Mouse (Mus musculus) kidney, adult 11 months (tissue): ENCODE data around the gene Ccm2.
A peak's percentile ranks its signal among the peaks of the same experiment; 100 is the strongest.

Experiments
- DNase-seq: peaks from one replicate; pipeline ENCODE4 v3.0.0; 2022

The Ccm2 gene

GRCm38 (mm10) chr11:6530746-6531145 is 15.9 kb upstream of the Ccm2 start:
- DNase-seq, result no peak

DNA sequence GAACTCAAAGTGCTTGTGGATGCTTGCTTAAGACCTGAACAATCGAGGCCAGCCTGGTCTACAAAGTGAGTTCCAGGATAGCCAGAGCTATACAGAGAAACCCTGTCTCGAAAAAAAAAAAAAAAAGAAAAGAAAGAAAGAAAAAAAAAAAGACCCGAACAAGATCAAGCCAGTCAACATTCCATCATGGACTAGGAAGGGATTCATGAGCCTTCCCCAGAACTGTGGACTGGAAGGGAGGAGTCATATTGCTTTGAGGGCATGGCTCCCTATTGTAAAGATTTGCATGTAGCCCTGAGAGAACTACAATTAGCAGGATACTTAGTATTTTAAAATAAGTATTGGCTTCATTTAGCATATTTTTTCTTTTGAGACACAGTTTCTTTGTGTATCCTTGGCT is 2.0 kb upstream of the Ccm2 start:
- DNase-seq, result no peak

DNA sequence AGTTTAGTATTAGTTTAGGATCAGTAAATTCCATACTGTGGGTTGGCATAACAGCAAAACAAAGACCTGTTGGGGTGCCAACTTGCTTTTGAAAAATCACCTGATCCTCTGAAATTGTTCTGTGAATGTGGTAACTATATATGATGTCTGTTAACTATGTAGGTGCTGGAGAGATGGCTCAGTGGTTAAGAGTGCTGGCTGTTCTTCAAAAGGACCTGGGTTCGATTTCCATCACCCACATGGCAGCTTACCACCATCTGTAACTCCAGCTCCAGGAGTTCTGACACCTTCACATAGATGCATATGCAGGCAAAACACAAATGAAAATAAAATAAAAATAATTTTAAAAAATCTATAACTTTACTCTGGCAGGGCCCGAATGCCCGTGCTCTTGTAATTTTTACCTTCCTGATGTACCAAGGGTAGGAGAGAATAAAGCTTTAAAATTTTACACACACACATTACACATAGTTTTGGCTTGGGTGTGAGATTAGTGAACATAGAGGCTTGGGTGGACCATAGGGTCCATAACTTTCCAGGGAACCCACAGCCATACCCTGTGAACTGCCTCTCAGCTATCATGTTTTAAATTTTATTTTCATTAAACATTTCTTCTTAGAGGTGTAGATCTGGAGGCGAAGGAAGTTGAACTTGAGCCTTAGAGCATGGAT is 1.4 kb upstream of the Ccm2 start:
- no peak for DNase-seq

- DNase-seq, result no peak
Measured at GRCm38 (mm10) chr11:6545857-6546192, 862 bp upstream of the Ccm2 start.

DNA sequence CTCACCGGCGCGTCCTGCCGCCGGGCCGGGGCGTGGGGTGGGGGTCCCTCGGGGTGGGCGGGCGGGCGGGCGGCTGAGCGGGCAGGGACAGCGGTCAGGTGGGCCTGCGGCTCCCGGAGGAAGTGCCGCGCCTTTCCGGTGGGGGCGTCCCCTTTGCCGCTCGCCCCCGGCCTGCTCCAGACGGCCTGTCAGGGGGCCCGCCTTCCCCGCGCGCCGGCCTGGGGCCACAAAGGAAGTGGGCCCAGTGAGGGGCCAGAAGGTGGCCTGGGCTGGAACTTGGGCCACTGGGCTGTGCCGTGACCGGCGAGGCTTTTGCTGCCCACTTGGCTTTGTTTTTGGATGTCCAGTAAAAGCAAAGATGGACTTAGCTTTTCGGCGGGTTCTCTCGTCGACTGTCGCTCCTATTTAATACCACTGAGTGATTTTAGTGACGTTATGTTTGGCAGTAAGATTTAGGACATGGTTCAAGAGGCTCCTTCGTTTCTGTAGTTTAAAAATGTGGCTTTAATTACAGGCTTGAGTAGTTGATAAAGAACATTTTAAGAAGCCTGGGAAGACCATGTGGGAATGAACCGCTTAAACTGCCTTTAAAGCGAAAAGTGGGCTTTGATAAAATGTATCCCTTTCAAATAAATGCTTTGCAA is 472 bp downstream of the Ccm2 start:
- DNase-seq, result peak; percentile 64

GRCm38 (mm10) chr11:6547696-6548325 is 1.1 kb downstream of the Ccm2 start:
- DNase-seq, result no peak

- no peak for DNase-seq
Measured at GRCm38 (mm10) chr11:6549770-6550169, 3.1 kb downstream of the Ccm2 start.

DNA sequence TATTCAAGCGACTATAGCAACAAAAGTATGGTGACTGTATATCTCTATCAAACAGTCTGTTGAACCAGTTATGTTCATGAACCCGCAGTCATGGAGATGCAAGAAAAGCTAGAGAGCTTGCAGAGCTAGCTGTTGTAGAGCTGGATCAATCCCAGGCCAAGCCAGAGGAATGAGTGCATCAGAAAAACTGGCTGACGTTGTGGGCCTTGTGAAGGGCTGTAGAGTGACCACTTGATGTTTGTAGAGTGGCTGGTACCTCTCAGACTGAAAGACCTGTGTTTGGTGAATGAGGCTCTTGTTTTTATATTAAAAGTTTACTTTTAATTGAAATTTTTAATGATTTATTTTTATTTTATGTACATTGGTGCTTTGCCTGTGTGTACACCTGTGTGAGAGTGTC is 3.5 kb downstream of the Ccm2 start:
- DNase-seq, result no peak

DNA sequence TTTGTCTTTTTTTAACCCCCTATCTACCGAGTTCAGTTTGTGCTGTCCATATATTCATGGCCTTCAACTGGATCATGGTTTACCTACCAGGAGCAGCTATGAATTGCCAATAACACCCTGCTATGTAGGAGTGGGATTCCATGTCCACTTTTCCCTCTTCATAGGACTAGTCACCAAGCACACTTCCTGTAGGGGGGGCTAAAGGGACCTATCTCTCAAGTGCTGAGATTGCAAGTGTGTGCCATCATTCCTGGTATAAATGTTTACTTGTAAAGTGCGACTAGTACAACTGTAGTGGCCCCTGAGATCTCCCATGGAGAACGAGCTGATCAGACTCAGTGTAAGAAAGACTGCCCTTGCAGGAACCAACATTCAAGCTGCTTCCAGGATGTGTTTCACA is 11.5 kb downstream of the Ccm2 start:
- DNase-seq, result no peak

DNA sequence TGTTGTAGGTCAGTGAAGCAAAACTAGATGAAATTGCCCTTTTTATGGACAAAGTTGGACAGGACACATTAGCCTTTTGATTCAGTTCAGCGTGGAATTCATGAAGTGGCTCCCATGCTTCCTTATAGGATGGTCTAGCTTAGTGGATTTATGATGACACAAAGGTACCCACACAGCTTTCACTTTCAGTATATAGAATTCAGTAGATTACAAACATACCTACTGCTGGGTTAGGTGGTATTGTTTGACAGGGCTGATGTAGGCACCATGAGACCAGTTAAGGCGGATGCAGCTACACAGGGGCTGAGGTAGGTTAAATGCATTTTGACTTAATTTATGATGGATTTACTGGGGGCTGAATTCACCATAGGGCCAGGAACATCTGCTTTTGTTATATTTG is 13.3 kb downstream of the Ccm2 start:
- DNase-seq, result no peak

GRCm38 (mm10) chr11:6560655-6561360 is 14.1 kb downstream of the Ccm2 start:
- DNase-seq, result peak; percentile 14

- DNase-seq, result no peak
Measured at GRCm38 (mm10) chr11:6561474-6561873, 14.8 kb downstream of the Ccm2 start.

DNA sequence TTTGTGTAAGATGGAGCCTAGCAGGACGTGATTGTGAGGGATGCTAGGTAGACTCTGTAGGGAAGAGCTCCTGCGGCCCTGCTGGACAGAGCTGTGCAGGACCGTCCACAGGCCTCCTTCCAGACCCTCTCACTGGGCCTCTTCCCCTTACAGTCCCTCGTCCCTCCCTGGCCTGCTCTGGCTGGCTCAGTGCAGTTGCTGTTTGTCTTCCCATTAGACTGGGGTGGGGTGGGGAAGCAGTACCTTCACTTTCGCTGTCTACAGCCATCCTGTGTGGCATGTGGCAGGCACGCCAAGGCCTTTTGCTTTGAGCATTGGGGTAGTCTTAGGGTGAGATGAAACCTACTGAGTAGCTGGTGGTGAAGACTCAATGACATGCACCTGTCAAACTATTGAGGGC is 15.7 kb downstream of the Ccm2 start:
- DNase-seq, result no peak

- no peak for DNase-seq
Measured at GRCm38 (mm10) chr11:6563201-6563600, 16.5 kb downstream of the Ccm2 start.

DNA sequence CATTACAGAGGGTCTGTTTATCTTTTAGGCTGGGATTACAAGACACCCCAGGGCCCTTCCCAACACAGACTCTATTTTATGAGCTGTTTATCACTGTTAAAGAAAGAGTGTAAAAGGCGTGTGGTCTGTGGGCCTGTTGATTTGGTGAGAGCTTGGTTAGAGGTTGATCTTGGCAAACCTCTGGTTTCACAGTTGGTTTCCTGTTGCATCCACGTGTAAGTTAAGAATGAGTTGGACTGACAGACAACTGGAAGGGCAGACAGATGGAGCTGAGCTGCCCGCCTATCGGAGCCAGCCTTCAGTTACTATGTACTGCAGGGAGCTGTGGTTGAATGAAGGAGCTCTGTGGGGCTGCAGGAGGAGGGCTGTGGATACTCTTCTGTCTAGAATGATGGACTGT is 19.8 kb downstream of the Ccm2 start:
- no peak for DNase-seq

DNA sequence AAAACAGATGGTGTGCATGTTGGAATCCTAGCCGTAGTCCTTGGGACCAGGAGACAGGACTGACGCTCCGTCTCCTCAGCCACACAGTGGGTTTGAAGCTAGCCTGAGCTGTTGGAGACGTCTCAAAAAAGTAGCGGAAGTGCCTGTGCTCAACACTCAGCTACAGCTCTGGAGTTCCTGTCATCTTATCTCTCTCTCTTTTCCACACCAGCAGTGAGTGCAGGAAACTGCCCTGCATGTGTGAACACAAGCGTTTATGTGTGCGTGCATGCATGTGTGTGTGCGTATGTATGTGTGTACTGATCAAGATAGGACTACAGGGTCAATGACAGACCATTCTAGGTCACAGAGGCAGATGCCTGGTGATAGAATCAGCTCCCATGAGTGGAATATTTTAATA is 21.3 kb downstream of the Ccm2 start:
- no peak for DNase-seq

GRCm38 (mm10) chr11:6568584-6569409 is 22.1 kb downstream of the Ccm2 start:
- DNase-seq, result no peak

DNA sequence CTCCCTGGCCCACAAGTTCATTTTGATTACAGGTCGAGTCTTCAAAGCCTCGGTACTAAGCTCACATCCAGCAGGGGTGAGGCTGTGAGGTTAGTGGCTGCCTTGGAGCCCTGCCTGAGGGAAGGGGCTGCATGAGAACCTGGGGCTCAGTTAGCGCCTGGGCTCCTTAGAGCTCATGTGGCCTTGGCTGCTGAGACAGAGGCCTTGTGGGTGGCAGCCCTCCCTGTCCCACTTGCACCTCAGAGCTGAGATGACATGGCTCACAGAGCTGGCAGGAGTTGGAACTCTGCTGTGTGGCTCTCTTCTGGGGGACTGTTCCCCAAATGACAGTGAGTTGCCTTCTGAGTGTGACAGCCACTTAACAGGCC is 22.7 kb downstream of the Ccm2 start:
- no peak for DNase-seq

DNA sequence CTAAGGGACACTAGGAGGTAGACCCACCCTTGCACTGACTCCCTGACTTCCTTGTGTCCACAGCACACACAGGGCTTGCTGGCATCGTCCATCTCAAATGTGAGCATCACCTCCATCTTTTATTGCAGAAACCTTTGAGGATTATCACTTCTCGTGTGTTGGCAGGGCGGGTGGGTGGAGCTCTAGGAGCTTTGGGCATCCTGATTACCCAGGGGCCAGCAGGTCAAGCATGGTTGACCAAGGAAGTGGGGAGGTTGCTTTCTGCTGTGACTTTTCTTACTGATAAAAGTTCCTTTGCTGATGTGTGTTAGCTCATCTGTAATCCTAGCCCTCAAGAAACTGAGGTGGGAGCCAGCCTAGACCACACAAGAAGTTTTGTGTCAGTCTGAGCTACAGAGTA is 29.5 kb downstream of the Ccm2 start:
- no peak for DNase-seq

GRCm38 (mm10) chr11:6579361-6579760 is 32.7 kb downstream of the Ccm2 start:
- DNase-seq, result no peak

GRCm38 (mm10) chr11:6580065-6580750 is 33.5 kb downstream of the Ccm2 start:
- no peak for DNase-seq

- DNase-seq, result no peak
Measured at GRCm38 (mm10) chr11:6581560-6581959, 34.9 kb downstream of the Ccm2 start.

DNA sequence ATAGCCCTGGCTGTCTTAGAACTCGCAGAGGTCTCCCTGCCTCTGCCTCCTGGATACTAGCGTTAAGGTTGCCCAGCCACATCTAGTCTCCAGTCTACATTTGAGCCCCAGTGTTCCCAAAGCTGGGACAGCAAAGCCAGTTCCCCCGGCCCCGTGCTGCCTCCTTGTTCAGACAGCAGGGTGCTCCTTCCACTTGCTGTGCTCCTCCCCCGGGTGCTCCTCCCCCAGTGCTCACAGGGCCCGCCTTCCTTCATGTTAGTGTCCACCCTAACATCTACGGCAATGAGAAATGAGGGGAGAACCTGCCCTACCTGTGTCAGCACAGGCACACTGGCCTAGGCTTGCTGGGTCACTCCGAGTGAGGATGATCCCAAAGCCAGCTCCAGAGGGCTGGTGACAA is 39.1 kb downstream of the Ccm2 start:
- no peak for DNase-seq
